Mouse (Mus musculus): ENCODE measurements around the gene Tmem30c. TPM values are rescaled to one million over a fixed set of nuclear protein-coding genes. Genes with fewer than 3 reads are reported as not detected.

The Tmem30c gene
- polyA plus RNA-seq, 1 experiment from 2014 or later = 0.53 TPM

DNA sequence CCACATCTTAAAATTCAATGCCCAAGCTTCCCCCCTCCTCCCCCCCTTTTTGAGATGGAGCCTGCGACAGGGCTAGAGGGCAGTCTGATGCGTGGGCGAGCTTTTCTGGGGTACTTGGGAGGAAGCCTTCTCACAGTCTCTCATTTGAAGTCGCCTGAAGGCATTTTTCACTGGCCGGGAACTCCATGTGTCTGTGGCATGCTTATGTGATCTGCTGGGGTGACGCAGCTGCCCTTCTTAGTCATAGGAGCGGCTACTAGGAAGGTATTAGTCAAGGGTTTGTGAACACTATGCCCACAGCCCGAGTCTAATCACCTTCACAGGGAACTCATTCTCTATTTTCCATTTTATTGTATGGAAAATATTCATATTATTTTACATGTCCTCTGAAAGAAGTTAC, 11.2 kb downstream of the Tmem30c start:
- H3K4me1 ChIP-seq = no peaks in the 10 kb centered on the region
- H3K27ac ChIP-seq = no peak overlapping the region
- H3K4me3 ChIP-seq = no peak overlapping the region
- H3K27me3 ChIP-seq (replicated peaks) = no peaks in the 10 kb centered on the region
- no peak for ATAC-seq (replicated peaks)
- H3K9me3 ChIP-seq = no peaks in the 10 kb centered on the region
- no peaks in the 10 kb centered on the region for H3K36me3 ChIP-seq (replicated peaks)
- 78% methylated on average over 8 of the region's 8 CpGs for WGBS
- H3K9ac ChIP-seq = no peak overlapping the region
- H3K4me2 ChIP-seq = no peak overlapping the region

DNA sequence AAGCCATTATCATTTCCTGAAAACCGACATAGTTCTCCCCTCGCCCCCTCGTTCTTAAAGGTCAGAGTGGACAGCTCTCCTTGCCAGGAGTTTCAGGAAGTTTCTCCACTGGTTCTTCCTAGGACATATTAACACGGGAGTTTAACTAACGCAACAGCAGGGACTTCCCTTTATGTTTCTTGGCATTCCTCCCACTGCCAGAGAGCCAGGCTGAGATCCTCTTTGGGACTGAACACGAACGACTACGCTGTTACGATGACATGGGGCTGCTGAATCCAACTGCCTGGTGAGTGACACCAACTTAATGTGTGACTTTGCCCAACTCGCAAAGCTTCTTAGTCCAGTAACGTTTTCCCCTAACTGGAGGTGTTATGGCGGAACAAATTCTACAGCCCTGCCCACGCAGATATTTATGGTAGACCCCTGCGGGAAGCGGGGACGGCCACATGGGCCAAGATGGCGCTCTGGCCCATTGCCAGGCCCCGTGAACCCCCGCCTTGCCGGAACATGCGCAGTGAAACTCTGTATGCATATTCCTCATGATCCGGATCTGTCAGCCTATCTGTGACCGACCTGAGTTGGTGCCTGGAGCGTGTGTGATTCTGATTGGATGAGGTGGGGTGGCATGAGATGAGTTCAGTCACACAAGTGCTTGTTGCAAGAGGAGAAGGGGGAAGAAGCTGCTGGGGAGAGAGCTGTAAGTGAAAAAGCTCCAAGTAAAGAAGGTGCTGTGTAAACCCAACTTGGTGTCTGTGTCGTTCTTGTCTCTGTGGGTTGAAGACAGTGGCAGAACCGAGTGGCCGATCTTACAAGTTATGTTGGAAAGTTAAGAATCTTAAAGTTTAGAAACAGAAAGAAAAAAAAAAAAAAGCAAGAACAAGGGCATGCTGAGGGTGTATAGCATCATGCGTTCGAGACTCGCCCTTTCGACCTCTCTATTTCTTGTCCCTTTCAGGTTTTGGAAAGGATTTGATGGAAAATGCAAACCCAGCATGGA, 12.1 kb downstream of the Tmem30c start:
- H3K9ac ChIP-seq = no peak overlapping the region
- H3K4me2 ChIP-seq = no peak overlapping the region
- no peaks in the 10 kb centered on the region for H3K36me3 ChIP-seq (replicated peaks)
- no peaks in the 10 kb centered on the region for H3K27me3 ChIP-seq (replicated peaks)
- no peak overlapping the region for H3K27ac ChIP-seq
- WGBS = 89% methylated on average over 31 of the region's 31 CpGs
- no peaks in the 10 kb centered on the region for H3K9me3 ChIP-seq
- H3K4me3 ChIP-seq = no peak overlapping the region
- H3K4me1 ChIP-seq = no peaks in the 10 kb centered on the region
- ATAC-seq (replicated peaks) = no peak

DNA sequence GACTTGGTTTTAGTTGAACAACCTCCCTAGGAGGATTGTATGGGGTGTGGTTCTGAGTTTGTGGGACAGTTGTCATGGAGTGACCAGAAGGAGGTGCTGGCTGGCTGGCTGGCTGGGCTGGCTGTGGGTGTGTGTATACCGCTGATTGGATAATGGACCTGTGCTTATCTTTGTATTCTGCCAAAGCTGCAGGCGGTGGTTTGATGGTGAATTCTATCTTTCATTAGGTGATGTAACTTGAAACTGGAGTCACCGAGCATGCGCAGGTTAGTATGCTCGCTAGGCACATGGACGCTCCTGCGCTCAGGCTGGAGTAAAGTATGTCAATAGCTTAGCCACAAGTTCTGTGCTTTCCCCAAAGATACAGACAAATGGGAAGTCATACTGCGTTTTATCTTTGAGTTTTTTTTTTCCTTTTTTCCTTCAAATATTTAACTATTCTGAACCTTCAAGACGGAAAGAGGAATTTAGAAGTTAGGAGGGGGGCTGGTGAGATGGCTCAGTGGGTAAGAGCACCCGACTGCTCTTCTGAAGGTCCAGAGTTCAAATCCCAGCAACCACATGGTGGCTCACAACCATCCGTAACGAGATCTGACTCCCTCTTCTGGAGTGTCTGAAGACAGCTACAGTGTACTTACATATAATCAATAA, 13.6 kb downstream of the Tmem30c start:
- 92% methylated on average over 10 of the region's 12 CpGs for WGBS
- Histone ChIP-seq H3K4me1 (no peaks in the 10 kb centered on the region), H3K9ac (no peak overlapping the region), H3K36me3 (replicated peaks) (no peaks in the 10 kb centered on the region), H3K9me3 (no peaks in the 10 kb centered on the region), H3K4me3 (no peak overlapping the region), H3K27ac (no peak overlapping the region), H3K27me3 (replicated peaks) (no peaks in the 10 kb centered on the region), H3K4me2 (no peak overlapping the region)
- ATAC-seq (replicated peaks) = no peak

DNA sequence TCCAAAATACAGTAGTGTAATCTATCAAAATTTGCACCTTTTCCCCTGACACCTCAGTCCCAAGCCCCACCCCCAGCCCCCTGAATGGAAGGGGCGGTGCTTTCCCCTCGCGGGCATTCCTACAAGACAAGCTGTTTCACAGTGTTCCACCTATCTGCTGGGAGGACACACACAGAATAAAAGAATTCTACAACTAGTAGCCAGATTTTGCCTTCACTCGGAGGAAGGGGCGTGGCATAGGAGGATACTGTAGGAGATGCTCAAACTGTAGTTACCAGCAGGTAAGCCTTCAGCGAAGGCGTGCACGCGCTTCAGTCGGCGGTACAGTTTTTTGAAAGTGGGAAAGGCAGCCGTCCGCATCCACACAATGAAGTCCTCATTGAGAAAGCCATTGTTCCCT, 22.9 kb downstream of the Tmem30c start:
- H3K9ac ChIP-seq = no peak overlapping the region
- H3K4me2 ChIP-seq = no peak overlapping the region
- WGBS = 94% methylated on average over 13 of the region's 13 CpGs
- no peak for ATAC-seq (replicated peaks)
- no peaks in the 10 kb centered on the region for H3K9me3 ChIP-seq
- H3K4me3 ChIP-seq = no peak overlapping the region
- H3K4me1 ChIP-seq = no peaks in the 10 kb centered on the region
- no peak overlapping the region for H3K27ac ChIP-seq
- H3K36me3 ChIP-seq (replicated peaks) = no peaks in the 10 kb centered on the region
- no peaks in the 10 kb centered on the region for H3K27me3 ChIP-seq (replicated peaks)

DNA sequence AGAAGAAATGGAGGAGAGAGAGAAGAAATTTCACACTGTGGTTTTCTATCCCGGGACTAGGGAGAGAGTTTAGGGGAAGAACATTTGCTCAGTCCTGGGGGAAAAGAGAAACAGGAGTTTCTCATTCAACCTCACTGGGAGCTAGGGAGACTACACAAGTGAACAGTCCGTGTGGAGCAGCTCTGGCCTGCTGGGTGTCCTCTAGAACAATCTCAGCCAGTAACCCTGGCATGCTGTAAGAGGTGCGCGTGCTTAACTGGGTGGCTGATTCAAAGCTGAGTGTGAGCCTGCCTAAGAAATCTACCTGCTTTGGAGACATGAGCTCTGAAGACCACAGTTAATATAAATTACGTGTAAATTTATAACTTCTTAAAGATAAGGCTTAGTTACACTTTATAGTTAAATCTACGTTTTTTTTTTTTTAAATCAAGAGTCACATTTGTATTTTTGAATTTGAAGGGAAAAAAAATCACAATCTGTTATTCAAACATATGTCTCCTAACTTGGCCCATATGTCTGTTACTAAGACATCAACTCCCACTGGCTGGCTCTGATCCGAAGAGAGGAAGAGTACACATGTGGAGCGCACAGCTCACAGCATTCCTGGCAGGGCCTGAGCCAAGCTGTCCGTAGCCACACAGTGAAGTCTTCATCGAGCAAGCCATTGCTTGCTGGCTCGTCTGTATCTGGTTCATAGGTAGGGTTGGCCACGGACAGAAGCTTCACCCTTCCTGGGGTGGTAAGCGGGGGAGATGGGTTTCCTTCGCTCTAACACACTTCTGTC, 24.4 kb downstream of the Tmem30c start:
- Histone ChIP-seq H3K9me3 (no peaks in the 10 kb centered on the region), H3K4me3 (no peak overlapping the region), H3K36me3 (replicated peaks) (no peaks in the 10 kb centered on the region), H3K9ac (no peak overlapping the region), H3K27me3 (replicated peaks) (no peaks in the 10 kb centered on the region), H3K4me1 (no peaks in the 10 kb centered on the region), H3K4me2 (no peak overlapping the region), H3K27ac (no peak overlapping the region)
- WGBS = 89% methylated on average over 14 of the region's 14 CpGs
- no peak for ATAC-seq (replicated peaks)

DNA sequence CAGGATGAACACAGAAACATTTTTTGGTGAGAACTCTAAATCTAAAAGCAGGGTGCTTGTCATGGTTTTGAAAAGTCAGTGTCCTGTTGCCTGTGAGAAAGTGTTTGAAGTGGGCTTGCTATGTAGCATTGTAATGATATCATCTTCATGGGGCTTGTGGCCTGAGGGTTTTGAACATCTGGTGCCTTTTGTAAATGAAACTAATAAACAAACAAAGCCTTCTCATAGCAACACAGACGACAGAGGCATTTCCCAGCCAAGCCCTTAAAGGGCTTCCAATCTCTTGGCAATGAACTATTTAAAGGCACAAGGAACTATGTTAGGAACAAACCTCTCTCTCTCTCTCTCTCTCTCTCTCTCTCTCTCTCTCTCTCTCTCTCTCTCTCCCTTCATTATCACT, 25.6 kb downstream of the Tmem30c start:
- Histone ChIP-seq H3K9ac (no peak overlapping the region), H3K27me3 (replicated peaks) (no peaks in the 10 kb centered on the region), H3K36me3 (replicated peaks) (no peaks in the 10 kb centered on the region), H3K4me2 (no peak overlapping the region), H3K4me3 (no peak overlapping the region), H3K4me1 (no peaks in the 10 kb centered on the region), H3K9me3 (no peaks in the 10 kb centered on the region), H3K27ac (no peak overlapping the region)
- WGBS = 31% methylated on average over 1 of the region's 1 CpGs
- ATAC-seq (replicated peaks) = no peak

DNA sequence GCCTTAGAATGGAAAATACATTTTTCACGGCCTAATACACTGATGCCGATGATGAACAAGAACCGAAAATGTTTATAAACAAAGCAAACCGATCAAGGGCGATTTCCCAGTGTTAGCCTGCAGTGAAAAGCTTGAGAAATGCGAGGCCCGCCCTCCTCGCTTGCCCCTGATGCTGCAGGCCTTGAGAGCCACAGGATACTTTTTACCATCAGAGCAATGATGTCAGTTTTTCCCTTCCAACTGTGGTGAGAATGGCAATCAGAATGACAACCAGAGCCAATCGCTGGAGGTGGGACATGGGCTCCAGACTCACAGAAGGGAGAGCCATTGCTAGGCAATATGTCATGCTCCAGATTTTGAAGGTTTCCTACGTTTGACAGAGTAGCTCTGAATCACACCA, 32.5 kb downstream of the Tmem30c start:
- Histone ChIP-seq H3K4me1 (no peaks in the 10 kb centered on the region), H3K27me3 (replicated peaks) (no peaks in the 10 kb centered on the region), H3K9me3 (no peaks in the 10 kb centered on the region), H3K36me3 (replicated peaks) (no peaks in the 10 kb centered on the region), H3K4me3 (no peak overlapping the region), H3K27ac (no peak overlapping the region), H3K4me2 (no peak overlapping the region), H3K9ac (no peak overlapping the region)
- ATAC-seq (replicated peaks) = no peak
- WGBS = 86% methylated on average over 10 of the region's 10 CpGs

DNA sequence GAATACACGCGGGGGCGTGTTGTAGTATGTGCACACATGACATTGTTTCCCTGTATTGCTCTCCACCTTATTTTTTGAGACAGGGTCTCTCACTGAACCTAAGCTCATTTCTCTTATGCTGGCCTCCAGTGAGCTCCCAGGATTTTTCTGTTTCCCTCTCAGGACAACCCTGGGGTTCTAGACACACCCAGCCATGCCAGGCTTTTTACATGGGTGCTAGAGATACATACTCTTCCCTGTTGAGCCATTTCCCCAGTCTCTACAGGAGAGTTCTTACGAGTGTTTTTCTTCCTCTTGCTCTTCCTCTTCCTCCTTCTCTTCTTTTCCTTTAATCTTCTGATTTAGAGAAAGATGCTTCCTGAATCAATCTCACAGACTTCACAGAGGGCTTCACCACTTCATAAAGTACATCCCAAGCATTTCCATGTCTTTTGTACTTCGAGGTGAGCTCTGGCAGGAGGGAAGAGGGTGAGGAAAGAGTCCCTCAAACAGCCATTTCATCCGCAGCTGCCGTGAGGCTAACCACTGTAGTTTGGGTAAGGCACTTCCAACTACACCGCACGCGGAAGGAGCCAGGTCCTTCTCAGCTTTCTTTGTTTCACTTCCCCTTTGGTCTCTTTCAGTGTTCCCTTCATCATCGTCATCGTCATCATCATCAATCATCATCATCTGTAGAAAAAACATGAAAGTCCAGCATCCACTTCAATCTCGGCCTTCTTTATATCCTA, 33.1 kb downstream of the Tmem30c start:
- ATAC-seq (replicated peaks) = no peak
- H3K4me3 ChIP-seq = no peak overlapping the region
- 91% methylated on average over 13 of the region's 13 CpGs for WGBS
- H3K36me3 ChIP-seq (replicated peaks) = no peaks in the 10 kb centered on the region
- no peak overlapping the region for H3K4me2 ChIP-seq
- no peaks in the 10 kb centered on the region for H3K4me1 ChIP-seq
- H3K9ac ChIP-seq = no peak overlapping the region
- H3K9me3 ChIP-seq = no peaks in the 10 kb centered on the region
- no peaks in the 10 kb centered on the region for H3K27me3 ChIP-seq (replicated peaks)
- H3K27ac ChIP-seq = no peak overlapping the region

DNA sequence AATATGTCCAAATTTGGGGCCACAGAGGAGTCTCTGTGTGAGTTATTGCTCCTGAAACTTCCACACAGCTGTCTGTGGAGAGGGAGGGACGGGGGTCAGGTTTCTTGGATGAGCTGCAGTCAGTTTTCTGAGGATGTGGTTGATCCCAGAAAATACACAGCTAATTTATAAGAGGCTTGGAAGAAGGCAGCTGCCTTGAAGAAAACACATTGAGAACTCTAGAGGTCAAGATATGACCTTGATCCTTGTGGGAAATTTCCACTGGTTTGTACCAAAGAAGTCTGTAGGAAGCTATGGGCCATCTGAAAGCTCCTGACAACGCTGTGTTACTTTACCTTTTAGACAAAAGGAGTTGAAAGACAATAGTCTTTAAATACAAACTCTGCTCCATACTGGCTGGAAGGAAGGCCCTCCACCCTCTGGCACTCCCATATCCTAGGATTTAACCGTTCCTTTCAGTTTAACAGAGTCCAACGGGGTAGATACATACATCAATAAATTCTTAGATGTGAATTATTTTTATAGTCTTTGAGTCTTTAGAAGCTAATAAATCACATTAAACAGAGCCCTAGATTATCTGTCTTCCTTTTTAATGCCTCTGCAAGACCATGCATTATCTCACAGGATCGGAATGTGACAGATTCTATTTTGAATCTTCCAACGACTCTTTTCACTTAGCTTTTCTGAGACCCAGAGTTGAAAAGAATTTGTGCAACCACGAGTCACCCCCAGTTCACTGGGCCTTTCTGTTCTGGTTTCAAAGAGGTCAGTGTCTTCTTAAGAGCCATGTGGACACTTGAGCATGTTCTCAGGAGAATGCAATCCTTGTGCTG, 40.9 kb downstream of the Tmem30c start:
- 44% methylated on average over 7 of the region's 7 CpGs for WGBS
- no peak overlapping the region for H3K4me3 ChIP-seq
- no peak overlapping the region for H3K9ac ChIP-seq
- ATAC-seq (replicated peaks) = no peak
- H3K36me3 ChIP-seq (replicated peaks) = no peaks in the 10 kb centered on the region
- H3K27ac ChIP-seq = no peak overlapping the region
- H3K27me3 ChIP-seq (replicated peaks) = no peaks in the 10 kb centered on the region
- H3K9me3 ChIP-seq = no peaks in the 10 kb centered on the region
- no peak overlapping the region for H3K4me2 ChIP-seq
- H3K4me1 ChIP-seq = no peaks in the 10 kb centered on the region

DNA sequence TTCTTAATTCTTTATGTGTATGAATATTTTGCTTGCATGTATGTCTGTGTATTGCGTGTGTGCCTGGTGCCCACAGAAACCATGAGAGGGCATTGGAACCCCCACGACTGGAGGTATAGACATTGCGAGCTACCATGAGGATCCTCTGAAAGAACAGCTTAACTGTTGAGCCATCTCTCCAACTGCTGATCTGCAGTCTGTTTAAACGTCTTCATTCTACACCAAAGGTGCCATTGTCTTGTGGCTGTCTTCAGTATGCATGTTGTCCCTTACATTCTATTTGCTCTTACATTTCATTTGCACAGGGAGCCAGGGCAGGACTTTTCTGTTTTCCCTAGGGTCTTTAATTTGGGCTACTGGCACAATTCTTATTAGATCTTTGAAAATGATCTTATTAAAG, 41.7 kb downstream of the Tmem30c start:
- H3K4me1 ChIP-seq = no peaks in the 10 kb centered on the region
- H3K4me2 ChIP-seq = no peak overlapping the region
- H3K9me3 ChIP-seq = no peaks in the 10 kb centered on the region
- no peak overlapping the region for H3K27ac ChIP-seq
- H3K36me3 ChIP-seq (replicated peaks) = no peaks in the 10 kb centered on the region
- H3K4me3 ChIP-seq = no peak overlapping the region
- no peak overlapping the region for H3K9ac ChIP-seq
- WGBS = 88% methylated on average over 4 of the region's 4 CpGs
- H3K27me3 ChIP-seq (replicated peaks) = no peaks in the 10 kb centered on the region
- no peak for ATAC-seq (replicated peaks)

DNA sequence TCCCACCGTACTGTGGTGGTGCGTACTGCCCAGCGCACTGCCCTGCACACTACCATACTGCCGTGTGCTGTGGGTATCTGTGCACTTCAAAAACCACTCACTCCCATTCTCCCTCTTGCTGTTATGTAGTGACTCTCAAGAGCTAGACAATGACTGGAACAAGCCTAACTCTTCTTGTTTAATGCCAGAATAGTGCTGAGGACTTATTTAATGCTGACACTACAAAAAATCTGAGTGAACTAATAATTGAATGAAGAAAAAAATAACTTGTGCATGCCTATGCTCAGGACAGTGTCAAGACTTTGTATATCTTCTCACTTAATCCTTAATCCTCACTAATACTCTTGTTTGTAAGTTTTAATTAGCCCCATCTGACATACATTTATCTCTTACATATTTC, 45.2 kb downstream of the Tmem30c start:
- Histone ChIP-seq H3K9ac (no peak overlapping the region), H3K36me3 (replicated peaks) (no peaks in the 10 kb centered on the region), H3K4me1 (no peaks in the 10 kb centered on the region), H3K4me2 (no peak overlapping the region), H3K9me3 (no peaks in the 10 kb centered on the region), H3K27ac (no peak overlapping the region), H3K27me3 (replicated peaks) (no peaks in the 10 kb centered on the region), H3K4me3 (no peak overlapping the region)
- no peak for ATAC-seq (replicated peaks)
- 93% methylated on average over 4 of the region's 4 CpGs for WGBS

Data from midbrain, embryonic 15.5 days (tissue).